Mouse (Mus musculus) ovary, postnatal 36 days (tissue): ENCODE measurements at regions not wholly inside any gene's neighbourhood (a gene's known extent, or its start where the extent isn't known, plus 50 kb on each side); places are given as distances from the start of the nearest gene placed in this dataset.

Experiments
- DNase-seq: peaks from one replicate; pipeline ENCODE4 v3.0.0; 2022; ENCODE audit warnings: low spot score, mixed read lengths

- DNase-seq, result no peak
Measured at GRCm38 (mm10) chr12:32489415-32490139, 111.1 kb downstream of the Ccdc71l start.

GRCm38 (mm10) chr12:32504196-32504595 is 125.7 kb downstream of the Ccdc71l start:
- no peak for DNase-seq

- DNase-seq, result no peak
Measured at GRCm38 (mm10) chr12:32508671-32509070, 130.2 kb downstream of the Ccdc71l start.

- no peak for DNase-seq
Measured at GRCm38 (mm10) chr12:32525586-32525985, 147.1 kb downstream of the Ccdc71l start.

- no peak for DNase-seq
Measured at GRCm38 (mm10) chr12:32531216-32531615, 152.7 kb downstream of the Ccdc71l start.

- DNase-seq, result no peak
Measured at GRCm38 (mm10) chr12:32533641-32534040, 155.1 kb downstream of the Ccdc71l start.

- no peak for DNase-seq
Measured at GRCm38 (mm10) chr12:32545466-32545865, 167.0 kb downstream of the Ccdc71l start.

GRCm38 (mm10) chr12:32546356-32546755 is 167.9 kb downstream of the Ccdc71l start:
- no peak for DNase-seq

- no peak for DNase-seq
Measured at GRCm38 (mm10) chr12:32553793-32554192, 175.3 kb downstream of the Ccdc71l start.

- no peak for DNase-seq
Measured at GRCm38 (mm10) chr12:32567777-32568176, 189.3 kb downstream of the Ccdc71l start.

- no peak for DNase-seq
Measured at GRCm38 (mm10) chr12:32581304-32581703, 202.8 kb downstream of the Ccdc71l start.

GRCm38 (mm10) chr12:32602131-32602815 is 217.1 kb upstream of the Nampt start:
- DNase-seq, result no peak

- DNase-seq, result no peak
Measured at GRCm38 (mm10) chr12:32605353-32605752, 214.0 kb upstream of the Nampt start.

- DNase-seq, result no peak
Measured at GRCm38 (mm10) chr12:32615000-32615399, 204.3 kb upstream of the Nampt start.

- no peak for DNase-seq
Measured at GRCm38 (mm10) chr12:32616086-32616485, 203.3 kb upstream of the Nampt start.

GRCm38 (mm10) chr12:32617031-32617430 is 202.3 kb upstream of the Nampt start:
- DNase-seq, result no peak

- DNase-seq, result no peak
Measured at GRCm38 (mm10) chr12:32619830-32620229, 199.5 kb upstream of the Nampt start.

GRCm38 (mm10) chr12:32621739-32622138 is 197.6 kb upstream of the Nampt start:
- no peak for DNase-seq

- no peak for DNase-seq
Measured at GRCm38 (mm10) chr12:32628552-32628951, 190.8 kb upstream of the Nampt start.

GRCm38 (mm10) chr12:32632935-32633334 is 186.4 kb upstream of the Nampt start:
- no peak for DNase-seq

GRCm38 (mm10) chr12:32635055-32635454 is 184.3 kb upstream of the Nampt start:
- DNase-seq, result no peak

GRCm38 (mm10) chr12:32637400-32638100 is 181.8 kb upstream of the Nampt start:
- no peak for DNase-seq

- no peak for DNase-seq
Measured at GRCm38 (mm10) chr12:32640591-32640990, 178.8 kb upstream of the Nampt start.
